Mouse (Mus musculus): ENCODE results near the gene Mydgf. TPM values are rescaled to one million over a fixed set of nuclear protein-coding genes. Genes with fewer than 3 reads are reported as not detected.

Mydgf gene
- polyA plus RNA-seq, 1 experiment from 2014 or later, result 102 TPM

Small RNAs within 50 kb of the gene (microRNA-seq; reads per million reads assigned to microRNA genes)
- gene Gm44397 (ENCODE audit: borderline number of aligned reads), result not detected

Other genes with a start within 250 kb of the Mydgf start
- gene Zfp119b, start 234.4 kb downstream of the Mydgf start, polyA plus RNA-seq (2014; fragmentation: Nextera tagmentation; extraction: Ambion mirVana), result 3.8 and 4.4 TPM in 2 replicates
- 3.5 and 4.7 TPM in 2 replicates for gene Ebi3, start 231.3 kb downstream of the Mydgf start, polyA plus RNA-seq (2014; fragmentation: Nextera tagmentation; extraction: Ambion mirVana)
- 20.9 and 23.4 TPM in 2 replicates for gene Yju2, start 224.8 kb downstream of the Mydgf start, polyA plus RNA-seq (2014; fragmentation: Nextera tagmentation; extraction: Ambion mirVana)
- gene Shd, start 213.5 kb downstream of the Mydgf start, polyA plus RNA-seq (2014; fragmentation: Nextera tagmentation; extraction: Ambion mirVana), result 2.4 and 2.5 TPM in 2 replicates
- gene Fsd1, start 197.4 kb downstream of the Mydgf start, polyA plus RNA-seq (2014; fragmentation: Nextera tagmentation; extraction: Ambion mirVana), result 6.4 and 8.8 TPM in 2 replicates
- gene Stap2, start 178.3 kb downstream of the Mydgf start, polyA plus RNA-seq (2014; fragmentation: Nextera tagmentation; extraction: Ambion mirVana), result 3.4 and 3.5 TPM in 2 replicates
- gene Mpnd, start 178.2 kb downstream of the Mydgf start, polyA plus RNA-seq (2014; fragmentation: Nextera tagmentation; extraction: Ambion mirVana), result 42.5 and 47.9 TPM in 2 replicates
- gene Sh3gl1, start 147.3 kb downstream of the Mydgf start, polyA plus RNA-seq (2014; fragmentation: Nextera tagmentation; extraction: Ambion mirVana), result 96.4 and 99.1 TPM in 2 replicates
- 32.0 and 32.6 TPM in 2 replicates for gene Chaf1a, start 143.5 kb downstream of the Mydgf start, polyA plus RNA-seq (2014; fragmentation: Nextera tagmentation; extraction: Ambion mirVana)
- gene Ubxn6, start 108.9 kb downstream of the Mydgf start, polyA plus RNA-seq (2014; fragmentation: Nextera tagmentation; extraction: Ambion mirVana), result 23.1 and 25.7 TPM in 2 replicates
- gene Hdgfl2, start 104.3 kb downstream of the Mydgf start, polyA plus RNA-seq (2014; fragmentation: Nextera tagmentation; extraction: Ambion mirVana), result 111 and 119 TPM in 2 replicates
- gene Plin4, start 74.1 kb downstream of the Mydgf start, polyA plus RNA-seq (2014; fragmentation: Nextera tagmentation; extraction: Ambion mirVana), result 0.14 TPM in 1 of 2 replicates, not detected in the other
- 0.43 and 0.68 TPM in 2 replicates for gene Plin5, start 66.3 kb downstream of the Mydgf start, polyA plus RNA-seq (2014; fragmentation: Nextera tagmentation; extraction: Ambion mirVana)
- 0.23 and 0.34 TPM in 2 replicates for gene Lrg1, start 61.9 kb downstream of the Mydgf start, polyA plus RNA-seq (2014; fragmentation: Nextera tagmentation; extraction: Ambion mirVana)
- gene Sema6b, start 43.6 kb downstream of the Mydgf start, polyA plus RNA-seq (2014; fragmentation: Nextera tagmentation; extraction: Ambion mirVana), result 1.4 and 1.5 TPM in 2 replicates
- gene Tnfaip8l1, start 21.4 kb downstream of the Mydgf start, polyA plus RNA-seq (2014; fragmentation: Nextera tagmentation; extraction: Ambion mirVana), result 6.8 and 7.5 TPM in 2 replicates
- 38.8 and 39.6 TPM in 2 replicates for gene Dpp9, start 35.0 kb upstream of the Mydgf start, polyA plus RNA-seq (2014; fragmentation: Nextera tagmentation; extraction: Ambion mirVana)
- 14.0 and 15.0 TPM in 2 replicates for gene Fem1a, start 72.9 kb upstream of the Mydgf start, polyA plus RNA-seq (2014; fragmentation: Nextera tagmentation; extraction: Ambion mirVana)
- 5.8 and 6.2 TPM in 2 replicates for gene Ticam1, start 92.9 kb upstream of the Mydgf start, polyA plus RNA-seq (2014; fragmentation: Nextera tagmentation; extraction: Ambion mirVana)
- 48.4 and 53.7 TPM in 2 replicates for gene Plin3, start 109.0 kb upstream of the Mydgf start, polyA plus RNA-seq (2014; fragmentation: Nextera tagmentation; extraction: Ambion mirVana)
- gene Arrdc5, start 116.4 kb upstream of the Mydgf start, polyA plus RNA-seq (2014; fragmentation: Nextera tagmentation; extraction: Ambion mirVana), result not detected in 2 replicates
- 172 and 182 TPM in 2 replicates for gene Uhrf1, start 119.4 kb upstream of the Mydgf start, polyA plus RNA-seq (2014; fragmentation: Nextera tagmentation; extraction: Ambion mirVana)
- 21.7 and 24.3 TPM in 2 replicates for gene Kdm4b, start 142.1 kb upstream of the Mydgf start, polyA plus RNA-seq (2014; fragmentation: Nextera tagmentation; extraction: Ambion mirVana)